Mouse (Mus musculus) neural tube, embryonic 13.5 days (tissue): Measurements from ENCODE around the gene Syt5. TPM values are rescaled to one million over a fixed set of nuclear protein-coding genes. Genes with fewer than 3 reads are reported as not detected.
"Not testable (repeated sequence)": the region's sequence is repeated elsewhere in the genome, so short reads cannot be mapped to it uniquely, and the experiment has no call there.

Experiments
- ATAC-seq: fragments of 200-750 bp; cut with Nextera tagmentation; 2 replicates; pipeline ENCODE4 v1.8.0; 2017; ENCODE audit warnings: low read depth, mild to moderate bottlenecking, moderate TSS enrichment, moderate library complexity
- H3K27ac ChIP-seq: fragments of 300-500 bp; sonication (generic); replicated peaks from 2 replicates; pipeline ENCODE4 v1.5.1; 2015; ENCODE audit warnings: moderate library complexity, mild to moderate bottlenecking, inconsistent platforms
- H3K27me3 ChIP-seq: fragments of 300-500 bp; sonication (generic); 2 replicates; pipeline ENCODE4 v1.6.1; 2015; ENCODE audit warnings: mild to moderate bottlenecking, inconsistent platforms
- H3K36me3 ChIP-seq: fragments of 300-500 bp; sonication (generic); 2 replicates; pipeline ENCODE4 v1.6.1; 2015; ENCODE audit warnings: mild to moderate bottlenecking, inconsistent platforms
- H3K4me1 ChIP-seq: fragments of 300-500 bp; sonication (generic); replicated peaks from 2 replicates; pipeline ENCODE4 v1.6.1; 2015; ENCODE audit warnings: inconsistent platforms
- H3K4me2 ChIP-seq: fragments of 300-500 bp; sonication (generic); 2 replicates; pipeline ENCODE4 v1.6.1; 2015; ENCODE audit warnings: inconsistent platforms, mild to moderate bottlenecking, moderate library complexity
- H3K4me3 ChIP-seq: fragments of 300-500 bp; sonication (generic); 2 replicates; pipeline ENCODE4 v1.5.1; 2015; ENCODE audit warnings: mild to moderate bottlenecking, inconsistent platforms
- H3K9ac ChIP-seq: fragments of 300-500 bp; sonication (generic); 2 replicates; pipeline ENCODE4 v1.6.1; 2015; ENCODE audit warnings: moderate library complexity, mild to moderate bottlenecking, inconsistent platforms
- H3K9me3 ChIP-seq: fragments of 300-500 bp; sonication (generic); 2 replicates; pipeline ENCODE4 v1.6.1; 2016; ENCODE audit warnings: inconsistent platforms
- WGBS: fragments of 180-500 bp; shearing (Covaris S2); methylation state at CpG from one replicate; pipeline ENCODE4 v1.1.7; 2015; 5-methylcytosine and 5-hydroxymethylcytosine counted together
- polyA plus RNA-seq: library from polyadenylated mRNA; unstranded; fragments of >200 nt; fragmentation: Nextera tagmentation; extraction: Ambion mirVana; gene quantifications from 2 replicates; pipeline ENCODE4 v1.2.1, GENCODE M21; 2015

The Syt5 gene
- polyA plus RNA-seq, 1 experiment from 2014 or later = 60.5 TPM

DNA sequence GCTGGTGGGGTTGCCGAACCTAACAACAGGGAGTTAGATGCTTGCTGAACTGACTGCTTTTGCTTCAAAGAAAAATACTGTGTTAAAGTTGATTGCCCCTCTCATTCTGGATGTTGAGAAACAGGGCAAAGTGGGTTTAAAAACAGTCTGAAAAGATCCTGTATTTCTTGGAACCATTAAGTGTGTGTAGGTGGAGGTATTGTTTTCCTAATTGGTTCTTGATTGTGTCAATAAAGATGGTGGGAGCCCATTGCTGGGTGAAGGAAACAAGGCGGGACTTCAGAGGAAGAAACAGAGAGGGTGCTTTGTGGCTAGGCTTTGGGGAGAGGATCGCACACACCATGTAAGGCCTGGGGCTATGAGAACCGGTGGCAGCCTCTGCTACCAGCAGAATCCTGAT is 10.2 kb downstream of the Syt5 start:
- WGBS = 53% methylated on average over 4 of the region's 4 CpGs
- peaks cover 24% of the 10 kb centered on the region for H3K27me3 ChIP-seq
- H3K27ac ChIP-seq = no peak overlapping the region
- peaks cover 34% of the 10 kb centered on the region for H3K36me3 ChIP-seq
- H3K4me3 ChIP-seq = no peak overlapping the region
- H3K9ac ChIP-seq = no peak overlapping the region
- ATAC-seq = no peak
- H3K9me3 ChIP-seq = no peaks in the 10 kb centered on the region
- no peak overlapping the region for H3K4me2 ChIP-seq
- H3K4me1 ChIP-seq = peaks cover 3% of the 10 kb centered on the region

DNA sequence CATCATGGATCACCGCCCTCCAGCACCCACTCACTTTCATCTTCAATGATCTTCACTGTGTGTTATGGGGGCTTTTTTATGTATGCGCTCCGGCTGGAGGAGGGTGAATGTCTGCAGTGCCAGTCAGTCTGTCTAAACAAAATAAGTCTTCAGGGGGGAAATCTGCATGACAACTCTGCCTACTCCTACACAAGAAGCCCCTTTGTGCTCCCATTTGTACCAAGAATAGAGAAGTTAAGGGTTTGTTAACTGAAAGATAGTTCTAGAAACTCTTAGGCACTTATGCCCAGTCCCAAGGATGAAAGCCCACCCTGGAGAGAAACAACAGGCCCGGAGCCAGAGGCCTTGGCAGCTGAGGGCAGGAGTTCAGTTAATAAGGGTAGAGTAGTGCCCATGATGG is 11.0 kb downstream of the Syt5 start:
- no peak overlapping the region for H3K4me2 ChIP-seq
- no peak for ATAC-seq
- no peak overlapping the region for H3K4me3 ChIP-seq
- H3K27ac ChIP-seq = no peak overlapping the region
- no peaks in the 10 kb centered on the region for H3K9me3 ChIP-seq
- no peak overlapping the region for H3K9ac ChIP-seq
- whole genome bisulfite sequencing = 92% methylated on average over 4 of the region's 4 CpGs
- peaks cover 32% of the 10 kb centered on the region for H3K27me3 ChIP-seq
- H3K4me1 ChIP-seq = peaks cover 7% of the 10 kb centered on the region
- H3K36me3 ChIP-seq = peaks cover 26% of the 10 kb centered on the region

DNA sequence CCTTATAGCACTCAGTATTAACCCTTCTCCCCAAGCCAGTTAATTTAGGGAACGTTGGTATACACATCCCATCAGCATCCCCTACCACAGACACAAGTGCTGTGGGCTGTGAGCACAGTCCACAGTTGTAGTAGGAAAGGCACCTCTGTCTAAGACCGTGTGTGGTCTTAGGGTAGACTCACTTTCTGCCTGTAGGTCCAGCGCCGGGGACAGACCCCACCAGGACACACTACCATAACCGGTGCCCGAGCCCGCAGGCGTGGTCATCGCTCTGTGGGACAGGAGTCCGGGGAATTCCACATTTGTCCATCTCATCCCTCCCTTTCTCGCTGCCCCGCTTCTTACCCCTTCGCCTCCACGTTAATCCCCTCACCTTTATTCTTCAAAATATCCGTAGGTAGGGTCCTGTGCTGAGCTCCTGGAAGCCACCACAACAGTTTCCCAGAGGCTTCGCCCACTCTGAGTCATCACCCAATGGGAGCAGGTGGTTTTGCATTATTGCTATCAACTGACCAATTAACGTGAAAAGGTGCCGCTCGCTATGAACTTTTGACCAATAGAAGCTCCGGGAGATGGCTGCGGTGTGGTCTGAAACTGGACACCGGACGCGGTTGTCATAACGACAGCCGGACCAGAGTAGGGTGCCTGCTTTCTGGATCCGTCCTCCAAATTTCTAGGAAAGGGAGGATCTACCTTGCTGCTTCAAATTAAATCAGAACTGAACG is 15.2 kb downstream of the Syt5 start, which contains the start of gene Dnaaf3:
TSS of gene Dnaaf3 (minus strand) at position 449 of the 725 bp plus-strand sequence.
- 0 out of 2 replicates have a peak within 1 kb of the TSS, but pooled peaks have one; percentile 34 for H3K9ac ChIP-seq
- peaks cover 28% of the 10 kb centered on the region for H3K27me3 ChIP-seq
- H3K4me1 ChIP-seq = peaks cover 10% of the 10 kb centered on the region
- H3K4me2 ChIP-seq = peak within 1 kb of the TSS; percentile 51
- ATAC-seq = peak; percentile 61
- H3K27ac ChIP-seq = no peak within 1 kb of the TSS
- H3K36me3 ChIP-seq = no peaks in the 10 kb centered on the region
- peak within 1 kb of the TSS; percentile 28 for H3K4me3 ChIP-seq
- H3K9me3 ChIP-seq = no peaks in the 10 kb centered on the region
- WGBS = 2% methylated on average over 28 of the region's 28 CpGs

DNA sequence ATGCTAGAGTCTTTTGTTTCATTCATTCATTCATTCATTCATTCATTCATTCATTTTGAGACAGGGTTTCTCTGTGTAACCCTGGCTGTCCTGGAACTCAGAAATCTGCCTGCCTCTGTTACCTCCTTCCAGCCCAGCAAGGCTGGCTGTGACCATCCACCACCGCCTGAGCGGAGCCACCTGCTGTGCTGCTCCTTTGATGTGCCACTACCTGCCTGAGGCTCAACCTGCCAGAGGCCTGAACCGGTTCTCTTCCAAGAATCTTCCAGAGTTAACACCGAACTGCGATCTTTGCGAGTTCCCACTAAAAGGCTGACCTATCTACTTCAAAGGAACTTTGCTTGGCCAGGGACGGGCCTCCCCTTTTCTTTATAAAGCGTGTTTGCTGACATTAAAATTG is 17.2 kb downstream of the Syt5 start:
- not testable (repeated sequence) for H3K36me3 ChIP-seq, H3K4me2 ChIP-seq, H3K27ac ChIP-seq, ATAC-seq, H3K4me3 ChIP-seq, H3K9ac ChIP-seq, H3K9me3 ChIP-seq
- WGBS = 49% methylated on average over 8 of the region's 8 CpGs
- Histone ChIP-seq H3K27me3 (peaks cover 32% of the 10 kb centered on the region), H3K4me1 (peaks cover 21% of the 10 kb centered on the region)

DNA sequence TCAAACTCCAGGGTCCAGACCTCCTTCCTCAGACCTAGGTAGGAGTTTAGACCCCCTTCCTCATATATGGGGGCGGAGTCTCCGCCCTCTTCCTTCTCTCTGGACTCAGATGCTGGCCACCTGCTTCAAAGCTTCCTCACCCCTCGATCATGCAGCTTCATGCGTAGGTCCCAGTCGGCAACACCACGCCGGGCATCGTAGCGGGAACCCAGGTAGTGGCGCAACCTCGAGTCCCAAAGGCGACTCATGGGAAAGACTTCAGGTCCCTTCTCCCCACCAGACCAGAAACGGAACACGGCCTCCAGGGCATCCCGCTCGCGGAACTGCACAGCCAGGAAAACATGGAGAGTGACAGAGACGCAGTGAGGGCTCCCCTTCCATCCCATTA is 20.0 kb downstream of the Syt5 start:
- Histone ChIP-seq H3K9me3 (no peaks in the 10 kb centered on the region), H3K4me2 (peak overlapping the region; percentile 60), H3K27ac (no peak overlapping the region), H3K4me1 (peaks cover 19% of the 10 kb centered on the region), H3K36me3 (no peaks in the 10 kb centered on the region), H3K9ac (peak overlapping the region; percentile 46; the same call in 1 of the 2 replicates), H3K27me3 (peaks cover 23% of the 10 kb centered on the region), H3K4me3 (0 out of 2 replicates have a peak overlapping the region, but pooled peaks have one; percentile 31)
- ATAC-seq = peak; percentile 4; the same call in 1 of the 2 replicates
- WGBS = 50% methylated on average over 18 of the region's 18 CpGs

DNA sequence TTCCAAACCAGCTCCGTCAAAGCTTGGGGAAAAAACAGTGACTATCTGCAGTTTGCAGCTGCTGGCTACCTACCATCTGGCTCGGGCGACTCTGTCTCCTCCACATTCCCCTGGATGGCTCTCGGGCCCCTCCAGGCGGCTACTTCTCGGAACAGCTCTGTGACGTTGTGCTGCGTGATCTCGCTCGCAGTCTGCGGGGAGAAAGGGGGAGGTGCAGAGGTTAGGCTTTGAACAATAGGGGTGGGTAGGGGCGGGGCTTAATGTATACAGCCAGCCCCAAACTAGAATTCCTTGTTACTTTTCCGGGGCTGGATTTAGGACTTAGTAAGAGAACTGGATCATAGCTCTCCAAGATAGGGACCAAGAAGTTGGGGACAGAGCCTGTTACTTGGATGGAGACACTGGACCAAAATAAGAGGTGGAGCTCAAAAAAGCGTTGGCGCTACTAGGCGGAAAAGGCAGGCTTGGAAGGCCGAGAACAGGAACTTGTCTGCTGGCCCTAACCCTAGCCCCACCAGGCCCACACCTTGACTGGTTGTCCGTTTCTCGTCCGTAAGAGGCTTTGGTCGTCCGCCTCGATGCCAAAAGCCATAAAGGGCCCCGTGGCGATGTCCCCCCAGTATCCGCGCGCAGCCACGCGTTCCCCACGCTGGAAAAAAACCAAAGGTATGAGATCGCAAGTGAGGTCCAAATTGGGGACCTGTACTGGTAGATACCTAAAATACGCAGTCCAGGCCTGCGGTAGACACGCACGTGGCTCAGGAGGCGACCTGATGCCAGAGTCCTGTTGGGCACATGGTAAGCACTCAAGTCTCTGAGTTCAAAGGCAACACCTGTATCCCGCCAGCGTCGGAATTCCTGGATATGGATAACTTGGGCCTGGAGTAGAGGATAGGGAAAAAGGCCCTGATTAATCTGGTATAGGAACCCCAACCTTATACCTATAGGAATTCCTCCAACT is 20.7 kb downstream of the Syt5 start:
- 24% methylated on average over 40 of the region's 40 CpGs for WGBS

DNA sequence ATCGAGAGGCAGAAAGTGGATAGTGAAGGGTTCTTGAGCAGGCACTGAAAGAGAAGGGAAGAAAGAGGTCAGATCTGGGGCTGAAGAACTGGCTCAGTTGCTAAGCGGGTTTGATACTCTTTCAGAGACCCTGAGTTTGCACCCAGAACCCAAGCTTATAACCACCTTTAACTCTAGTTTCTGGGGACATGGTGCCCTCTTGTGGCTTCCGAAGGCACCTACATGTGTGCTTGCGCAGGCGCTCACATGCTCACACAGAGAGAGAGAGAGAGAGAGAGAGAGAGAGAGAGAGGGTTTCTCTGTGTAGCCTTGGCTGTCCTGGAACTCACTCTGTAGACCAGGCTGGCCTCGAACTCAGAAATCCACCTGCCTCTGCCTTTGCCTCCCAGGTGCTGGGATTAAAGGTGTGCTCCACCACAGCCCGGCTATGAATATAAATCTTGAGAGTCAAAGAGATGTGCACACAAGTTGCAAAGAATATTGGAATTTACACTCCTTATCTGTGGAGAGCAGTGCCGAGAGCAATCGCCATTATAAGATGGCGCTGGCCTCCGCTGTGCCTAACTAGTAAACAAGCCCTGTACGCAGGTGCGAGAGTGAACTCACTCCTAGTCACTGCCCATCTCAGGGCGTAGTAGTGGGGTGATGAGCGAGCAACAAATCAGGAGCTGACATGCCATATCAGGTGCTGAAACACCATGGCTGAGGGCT is 23.0 kb downstream of the Syt5 start, which contains the start of gene Tnni3:
TSS of gene Tnni3 (minus strand) at position 18 of the 711 bp plus-strand sequence.
- not testable (repeated sequence) for H3K9ac ChIP-seq, H3K4me3 ChIP-seq, ATAC-seq, H3K4me2 ChIP-seq, H3K27ac ChIP-seq, H3K9me3 ChIP-seq, H3K36me3 ChIP-seq
- WGBS = 68% methylated on average over 15 of the region's 15 CpGs
- Histone ChIP-seq H3K4me1 (peaks cover 23% of the 10 kb centered on the region), H3K27me3 (peaks cover 28% of the 10 kb centered on the region)

More for the DNA sequence above, 20.7 kb downstream of the Syt5 start:
- peak; percentile 93 for ATAC-seq
- H3K4me2 ChIP-seq = peak overlapping the region; percentile 60
- H3K4me1 ChIP-seq = peaks cover 14% of the 10 kb centered on the region; the same call in 1 of the 2 replicates
- H3K36me3 ChIP-seq = no peaks in the 10 kb centered on the region
- H3K27ac ChIP-seq = peak overlapping the region; percentile 49; the same call in 1 of the 2 replicates
- H3K9ac ChIP-seq = peak overlapping the region; percentile 64
- peaks cover 19% of the 10 kb centered on the region for H3K27me3 ChIP-seq
- no peaks in the 10 kb centered on the region for H3K9me3 ChIP-seq
- H3K4me3 ChIP-seq = peak overlapping the region; percentile 31

DNA sequence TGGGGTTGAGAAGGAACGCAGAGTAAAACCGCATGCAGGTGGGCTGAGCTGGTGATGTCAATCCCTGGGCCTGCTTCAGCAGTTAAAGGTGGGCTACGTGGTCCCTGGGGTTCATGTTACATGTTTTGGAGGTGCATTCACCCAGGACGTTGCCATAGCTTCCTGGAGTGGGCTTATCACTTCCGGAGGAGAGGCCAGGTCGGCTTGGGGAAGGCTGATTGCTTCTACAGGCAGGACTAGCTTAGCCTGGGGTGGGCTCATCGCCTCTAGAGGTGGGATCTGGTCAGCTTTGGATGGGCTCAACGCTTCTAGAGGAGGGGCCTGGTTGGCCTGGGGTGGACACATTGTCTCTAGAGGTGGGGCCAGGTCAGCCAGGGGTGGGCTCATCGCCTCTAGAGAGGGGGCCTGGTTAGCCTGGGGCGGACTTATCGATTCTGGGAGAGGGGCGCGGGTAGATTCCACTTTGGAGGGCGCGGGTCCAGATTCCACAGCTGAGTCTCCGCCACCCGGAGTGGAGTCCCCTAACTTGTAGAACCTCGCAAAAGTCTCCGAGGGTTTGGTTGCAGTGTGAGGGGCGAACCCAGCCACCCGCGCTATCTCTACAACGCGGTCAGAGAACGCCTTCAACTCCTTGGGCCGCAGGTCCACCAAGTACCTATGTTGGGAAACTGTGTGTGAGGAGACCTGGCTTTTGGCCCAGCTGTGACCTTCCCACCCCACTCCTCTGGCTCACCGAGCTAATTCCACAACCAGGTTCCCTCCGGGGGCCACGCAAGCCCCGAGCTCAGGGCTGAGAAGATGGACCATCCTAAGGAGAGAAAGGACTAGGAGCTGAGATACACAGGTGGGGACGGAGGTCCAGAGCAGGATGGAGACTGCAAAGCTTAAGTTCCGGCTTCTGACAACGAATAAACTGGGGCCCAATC is 23.9 kb downstream of the Syt5 start:
- H3K27ac ChIP-seq = no peak overlapping the region
- H3K4me3 ChIP-seq = no peak overlapping the region
- H3K36me3 ChIP-seq = no peaks in the 10 kb centered on the region
- H3K27me3 ChIP-seq = peaks cover 28% of the 10 kb centered on the region
- ATAC-seq = no peak
- no peaks in the 10 kb centered on the region for H3K9me3 ChIP-seq
- peaks cover 23% of the 10 kb centered on the region for H3K4me1 ChIP-seq
- H3K9ac ChIP-seq = no peak overlapping the region
- H3K4me2 ChIP-seq = no peak overlapping the region
- WGBS = 91% methylated on average over 33 of the region's 33 CpGs

DNA sequence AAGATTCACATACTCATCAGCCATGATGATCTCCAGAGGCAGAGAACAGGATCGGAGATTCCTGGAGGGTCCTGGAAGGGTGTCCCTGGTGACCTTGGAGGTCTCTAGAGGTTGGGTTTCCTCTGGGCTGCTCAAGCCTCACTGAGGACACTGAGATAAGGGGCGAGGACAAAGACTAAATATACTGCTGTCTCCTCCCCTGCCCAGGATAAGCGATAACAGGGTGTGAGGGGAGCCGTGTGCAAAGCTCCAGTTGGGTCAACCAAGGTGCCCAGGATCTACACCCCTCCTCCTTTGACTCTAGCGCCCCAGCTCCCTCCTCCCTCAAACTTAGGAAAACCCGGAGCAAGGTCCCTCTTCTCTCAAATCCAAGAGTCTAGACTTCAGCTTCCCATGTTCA is 25.0 kb downstream of the Syt5 start:
- Histone ChIP-seq H3K4me2 (no peak overlapping the region), H3K27me3 (peaks cover 21% of the 10 kb centered on the region), H3K27ac (no peak overlapping the region), H3K36me3 (no peaks in the 10 kb centered on the region), H3K9ac (no peak overlapping the region), H3K9me3 (no peaks in the 10 kb centered on the region), H3K4me3 (no peak overlapping the region), H3K4me1 (peaks cover 21% of the 10 kb centered on the region)
- ATAC-seq = no peak
- WGBS = 74% methylated on average over 6 of the region's 6 CpGs

DNA sequence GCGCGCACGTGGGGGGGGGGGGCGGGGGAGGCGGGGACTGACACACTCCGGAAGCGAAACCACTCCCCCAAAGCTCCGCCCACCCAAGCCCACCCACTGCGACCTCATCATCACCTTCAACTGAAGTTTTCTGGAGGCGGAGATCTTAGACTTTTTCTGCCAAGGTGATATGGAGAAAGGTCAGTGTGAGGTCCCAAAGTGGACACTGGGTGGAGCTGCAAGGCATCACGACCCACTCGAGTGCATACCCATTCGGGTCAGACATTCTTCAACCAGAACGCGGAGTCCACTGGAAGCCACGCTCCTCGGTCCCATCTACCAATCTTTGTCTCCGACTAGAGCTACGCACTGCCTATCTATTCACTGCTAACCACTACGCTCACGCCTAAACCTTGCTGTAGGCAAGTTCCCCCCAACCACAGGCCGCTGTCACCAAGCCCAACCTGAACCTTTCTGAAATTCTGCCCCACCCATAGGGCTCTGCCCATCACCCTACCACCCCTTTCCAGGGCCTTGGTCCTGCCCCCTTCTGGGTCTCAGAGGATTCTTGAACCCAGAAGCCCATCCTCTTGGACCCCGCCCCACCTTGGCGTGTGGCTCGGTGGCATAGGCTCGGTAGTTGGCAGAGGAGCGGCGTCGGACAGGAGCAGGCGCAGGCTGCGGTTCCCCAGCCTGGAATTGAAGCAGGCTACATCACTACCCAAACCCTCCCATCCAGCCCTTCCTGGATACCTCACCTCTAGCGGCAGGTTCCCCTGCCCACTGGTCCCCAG is 25.9 kb downstream of the Syt5 start:
- no peak for ATAC-seq
- H3K9ac ChIP-seq = peak overlapping the region; percentile 58
- 30% methylated on average over 32 of the region's 32 CpGs for WGBS

More for the DNA sequence above, 25.9 kb downstream of the Syt5 start:
- Histone ChIP-seq H3K27ac (no peak overlapping the region), H3K4me3 (peak overlapping the region; percentile 24), H3K27me3 (peaks cover 16% of the 10 kb centered on the region), H3K4me2 (peak overlapping the region; percentile 53), H3K9me3 (no peaks in the 10 kb centered on the region), H3K36me3 (no peaks in the 10 kb centered on the region), H3K4me1 (peaks cover 13% of the 10 kb centered on the region)
